Mouse (Mus musculus) forebrain, embryonic 14.5 days (tissue): ENCODE data around the gene Grap2. TPM values are rescaled to one million over a fixed set of nuclear protein-coding genes. Genes with fewer than 3 reads are reported as not detected.
A peak's percentile ranks its signal among the peaks of the same experiment; 100 is the strongest.

Experiments used
- ATAC-seq: fragments of 200-750 bp; cut with Nextera tagmentation; 2 replicates; pipeline ENCODE4 v1.8.0; 2017; ENCODE audit warnings: mild to moderate bottlenecking, moderate library complexity
- DNase-seq: peaks from one replicate; pipeline ENCODE4 v3.0.0-alpha.2; 2015; ENCODE audit warnings: low spot score
- H3K27ac ChIP-seq: fragments of 300-500 bp; sonication (generic); 2 replicates; pipeline ENCODE4 v1.5.1; 2014; ENCODE audit warnings: low read depth, mild to moderate bottlenecking, control low read depth, low read length, moderate library complexity
- H3K27me3 ChIP-seq: fragments of 300-500 bp; sonication (generic); replicated peaks from 2 replicates; pipeline ENCODE4 v1.6.1; 2014; ENCODE audit warnings: low read length, control low read depth, mixed read lengths; ENCODE audit not compliant: control insufficient read depth, insufficient read depth
- H3K36me3 ChIP-seq: fragments of 300-500 bp; sonication (generic); 2 replicates; pipeline ENCODE4 v1.6.1; 2014; ENCODE audit warnings: low read length, control low read depth; ENCODE audit not compliant: control insufficient read depth, insufficient read depth
- H3K4me1 ChIP-seq: fragments of 300-500 bp; sonication (generic); 2 replicates; pipeline ENCODE4 v1.6.1; 2014; ENCODE audit warnings: antibody characterized with exemption, low read length, control low read depth; ENCODE audit not compliant: control insufficient read depth, insufficient read depth
- H3K4me2 ChIP-seq: fragments of 300-500 bp; sonication (generic); 2 replicates; pipeline ENCODE4 v1.6.1; 2014; ENCODE audit warnings: mild to moderate bottlenecking, control low read depth, low read length
- H3K4me3 ChIP-seq: fragments of 300-500 bp; sonication (generic); 2 replicates; pipeline ENCODE4 v1.5.1; 2014; ENCODE audit warnings: low read depth, low read length, control low read depth
- H3K9ac ChIP-seq: fragments of 300-500 bp; sonication (generic); 2 replicates; pipeline ENCODE4 v1.6.1; 2014; ENCODE audit warnings: mild to moderate bottlenecking, low read length, control low read depth, moderate library complexity
- H3K9me3 ChIP-seq: fragments of 300-500 bp; sonication (generic); replicated peaks from 2 replicates; pipeline ENCODE4 v1.6.1; 2016; ENCODE audit warnings: low read length, control low read depth, mixed read lengths; ENCODE audit not compliant: control insufficient read depth
- WGBS: fragments of 180-500 bp; shearing (Covaris S2); extraction: QIAGEN DNeasy Blood & Tissue Kit; methylation state at CpG from one replicate; pipeline ENCODE4 v1.1.7; 2014; 5-methylcytosine and 5-hydroxymethylcytosine counted together
- polyA plus RNA-seq: library from polyadenylated mRNA; unstranded; fragments of >200 nt; fragmentation: Nextera tagmentation; extraction: Ambion mirVana; gene quantifications from 2 replicates; pipeline ENCODE4 v1.2.1, GENCODE M21; 2014

Grap2 gene
- polyA plus RNA-seq, 1 experiment from 2014 or later, result 0.24 TPM

- ATAC-seq (no peak), DNase-seq (no peak)
- Histone ChIP-seq H3K4me1 (no peaks in the 10 kb centered on the region), H3K4me2 (no peak overlapping the region), H3K27me3 (no peaks in the 10 kb centered on the region), H3K4me3 (no peak overlapping the region), H3K9me3 (no peaks in the 10 kb centered on the region), H3K27ac (no peak overlapping the region), H3K36me3 (no peaks in the 10 kb centered on the region), H3K9ac (no peak overlapping the region)
- 100% methylated on average over 2 of the region's 2 CpGs for WGBS
Observed at GRCm38 (mm10) chr15:80650412-80650811, 78.0 kb downstream of the Grap2 start.

GRCm38 (mm10) chr15:80653865-80654264 is 81.5 kb downstream of the Grap2 start:
- no peak for ATAC-seq

GRCm38 (mm10) chr15:80658815-80659471 is 86.5 kb downstream of the Grap2 start:
- ATAC-seq (no peak), DNase-seq (peak; percentile 48)
- H3K36me3 ChIP-seq, result no peaks in the 10 kb centered on the region
- no peak overlapping the region for H3K27ac ChIP-seq
- peaks cover 7% of the 10 kb centered on the region; the same call in 1 of the 2 replicates for H3K4me1 ChIP-seq
- H3K9me3 ChIP-seq, result no peaks in the 10 kb centered on the region
- H3K4me2 ChIP-seq, result no peak overlapping the region
- H3K27me3 ChIP-seq, result no peaks in the 10 kb centered on the region
- no peak overlapping the region for H3K4me3 ChIP-seq
- no peak overlapping the region for H3K9ac ChIP-seq
- WGBS, result 63% methylated on average over 6 of the region's 6 CpGs

More at GRCm38 (mm10) chr15:80653865-80654264, 81.5 kb downstream of the Grap2 start:
- Histone ChIP-seq H3K4me1 (peaks cover 3% of the 10 kb centered on the region; the same call in 1 of the 2 replicates), H3K4me2 (no peak overlapping the region), H3K9me3 (no peaks in the 10 kb centered on the region), H3K4me3 (no peak overlapping the region), H3K36me3 (no peaks in the 10 kb centered on the region), H3K27ac (no peak overlapping the region), H3K9ac (no peak overlapping the region), H3K27me3 (no peaks in the 10 kb centered on the region)
- WGBS, result 90% methylated on average over 8 of the region's 8 CpGs
- no peak for DNase-seq

DNA sequence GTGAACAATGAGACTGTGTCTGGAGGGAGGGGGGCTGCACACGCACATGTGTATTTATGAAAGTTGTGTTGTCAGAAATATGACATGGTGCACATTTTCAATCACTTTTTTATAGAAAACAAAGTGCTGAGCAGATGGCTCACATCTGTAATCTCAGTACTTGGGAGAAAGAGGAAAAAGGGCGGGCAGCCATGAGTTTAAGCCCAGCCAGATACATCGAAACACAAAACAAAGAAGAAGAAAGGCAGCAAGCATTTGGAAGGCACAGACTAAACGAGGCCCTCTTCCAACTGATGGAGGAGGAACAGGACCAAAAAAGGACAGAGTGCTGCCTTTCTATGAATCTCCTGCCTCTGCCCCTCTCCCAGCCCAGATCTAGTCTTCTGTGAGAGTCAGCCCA is 88.6 kb downstream of the Grap2 start:
- Histone ChIP-seq H3K36me3 (no peaks in the 10 kb centered on the region), H3K9ac (no peak overlapping the region), H3K4me2 (no peak overlapping the region), H3K27ac (no peak overlapping the region), H3K4me1 (peaks cover 7% of the 10 kb centered on the region; the same call in 1 of the 2 replicates), H3K27me3 (no peaks in the 10 kb centered on the region), H3K9me3 (no peaks in the 10 kb centered on the region), H3K4me3 (no peak overlapping the region)
- WGBS, result 64% methylated on average over 4 of the region's 4 CpGs
- ATAC-seq (no peak), DNase-seq (no peak)

GRCm38 (mm10) chr15:80664444-80664843 is 92.0 kb downstream of the Grap2 start:
- Histone ChIP-seq H3K4me1 (no peaks in the 10 kb centered on the region), H3K27ac (no peak overlapping the region), H3K4me2 (no peak overlapping the region), H3K36me3 (no peaks in the 10 kb centered on the region), H3K4me3 (no peak overlapping the region), H3K27me3 (no peaks in the 10 kb centered on the region), H3K9ac (no peak overlapping the region), H3K9me3 (peaks cover 7% of the 10 kb centered on the region; the same call in 1 of the 2 replicates)
- no peak for DNase-seq
- 88% methylated on average over 4 of the region's 4 CpGs for WGBS
- no peak for ATAC-seq

DNA sequence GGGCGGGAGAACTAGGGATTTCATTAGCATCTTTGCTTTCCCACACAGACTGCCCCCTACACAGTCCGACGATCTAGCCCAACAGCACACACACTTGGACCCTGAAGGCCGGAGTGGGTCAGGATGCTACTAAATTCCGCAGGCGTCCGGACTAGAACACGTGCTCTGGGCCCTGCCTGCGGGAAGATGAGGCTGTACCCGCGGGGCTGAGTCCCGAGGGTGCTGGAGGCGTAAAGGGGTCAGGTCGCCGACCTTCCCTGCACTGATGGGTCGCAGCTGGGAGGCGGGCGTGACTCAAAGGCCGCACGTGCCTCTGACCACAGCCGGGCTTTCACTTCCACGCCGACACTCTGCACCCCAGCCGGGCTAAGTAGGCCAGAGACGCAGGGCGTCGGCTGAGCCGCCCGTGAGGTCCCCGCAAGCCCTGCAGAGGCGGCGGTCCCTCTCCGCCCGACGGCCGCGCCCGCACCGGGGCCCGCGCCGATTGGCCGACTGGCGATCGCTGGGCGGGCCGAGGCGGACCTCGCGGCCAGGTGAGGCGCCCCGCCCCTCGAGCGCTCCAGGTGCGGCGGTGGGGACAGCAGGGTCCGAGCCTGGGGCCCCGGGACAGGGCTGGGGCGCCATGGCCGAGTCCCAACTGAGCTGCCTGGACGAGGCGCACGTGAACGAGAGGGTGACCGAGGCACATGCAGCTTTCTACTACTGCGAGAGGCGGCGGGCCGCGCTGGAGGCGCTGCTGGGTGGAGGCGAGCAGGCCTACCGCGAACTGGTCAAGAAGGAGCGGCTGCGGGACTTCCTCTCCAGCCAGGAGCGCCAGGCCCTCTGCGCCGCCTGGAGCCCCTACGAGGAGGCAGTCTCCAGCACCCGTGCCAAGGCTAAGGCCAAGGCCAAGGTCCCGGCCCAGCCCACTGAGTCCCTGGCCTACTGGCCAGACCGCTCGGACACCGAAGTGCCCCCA is 99.2 kb downstream of the Grap2 start, which contains the start of gene Fam83f:
Fam83f (plus strand) TSS at position 553 of the 958 bp plus-strand sequence.
- Histone ChIP-seq H3K4me2 (peak within 1 kb of the TSS; percentile 60), H3K4me1 (peaks cover 6% of the 10 kb centered on the region; the same call in 1 of the 2 replicates), H3K36me3 (no peaks in the 10 kb centered on the region), H3K4me3 (peak within 1 kb of the TSS; percentile 33), H3K9me3 (peaks cover 7% of the 10 kb centered on the region; the same call in 1 of the 2 replicates), H3K27ac (no peak within 1 kb of the TSS), H3K9ac (peak within 1 kb of the TSS; percentile 56), H3K27me3 (peaks cover 19% of the 10 kb centered on the region)
- WGBS, result 5% methylated on average over 83 of the region's 85 CpGs
- DNase-seq, result no peak
- peak; percentile 18; the same call in 1 of the 2 replicates for ATAC-seq

GRCm38 (mm10) chr15:80672810-80673209 is 100.4 kb downstream of the Grap2 start:
- Histone ChIP-seq H3K27ac (no peak overlapping the region), H3K9ac (no peak overlapping the region), H3K4me2 (no peak overlapping the region), H3K4me1 (peaks cover 6% of the 10 kb centered on the region; the same call in 1 of the 2 replicates), H3K36me3 (no peaks in the 10 kb centered on the region), H3K9me3 (no peaks in the 10 kb centered on the region), H3K4me3 (no peak overlapping the region), H3K27me3 (peaks cover 19% of the 10 kb centered on the region)
- ATAC-seq (no peak), DNase-seq (no peak)
- 64% methylated on average over 2 of the region's 2 CpGs for WGBS

- Histone ChIP-seq H3K27me3 (peaks cover 19% of the 10 kb centered on the region), H3K9ac (no peak overlapping the region), H3K9me3 (no peaks in the 10 kb centered on the region), H3K36me3 (no peaks in the 10 kb centered on the region), H3K27ac (no peak overlapping the region), H3K4me2 (no peak overlapping the region), H3K4me1 (peaks cover 6% of the 10 kb centered on the region; the same call in 1 of the 2 replicates), H3K4me3 (no peak overlapping the region)
- no peak for ATAC-seq
- WGBS, result 74% methylated on average over 4 of the region's 4 CpGs
- DNase-seq, result no peak
Observed at GRCm38 (mm10) chr15:80673337-80674095, 101.1 kb downstream of the Grap2 start.
